Mouse (Mus musculus) liver, embryonic 16.5 days (tissue): Measurements from ENCODE around the gene Unk. TPM values are rescaled to one million over a fixed set of nuclear protein-coding genes. Genes with fewer than 3 reads are reported as not detected.
"Not testable (repeated sequence)": the region's sequence is repeated elsewhere in the genome, so short reads cannot be mapped to it uniquely, and the experiment has no call there.

Experiments
- ATAC-seq: fragments of 200-750 bp; cut with Nextera tagmentation; 2 replicates; pipeline ENCODE4 v1.8.0; 2017; ENCODE audit warnings: low read depth, mild to moderate bottlenecking, moderate number of reproducible peaks, moderate library complexity
- H3K27ac ChIP-seq: fragments of 300-500 bp; sonication (generic); 2 replicates; pipeline ENCODE4 v1.5.1; 2014; ENCODE audit warnings: mild to moderate bottlenecking, low read length
- H3K27me3 ChIP-seq: fragments of 300-500 bp; sonication (generic); 2 replicates; pipeline ENCODE4 v1.6.1; 2014; ENCODE audit warnings: low read depth, low read length, mixed read lengths; ENCODE audit not compliant: control insufficient read depth, insufficient read depth
- H3K36me3 ChIP-seq: fragments of 300-500 bp; sonication (generic); 2 replicates; pipeline ENCODE4 v1.6.1; 2014; ENCODE audit warnings: mild to moderate bottlenecking; ENCODE audit not compliant: control insufficient read depth, insufficient read depth
- H3K4me1 ChIP-seq: fragments of 300-500 bp; sonication (generic); 2 replicates; pipeline ENCODE4 v1.6.1; 2014; ENCODE audit warnings: low read depth, low read length, mixed read lengths; ENCODE audit not compliant: control insufficient read depth
- H3K4me2 ChIP-seq: fragments of 300-500 bp; sonication (generic); 2 replicates; pipeline ENCODE4 v1.6.1; 2014; ENCODE audit warnings: low read depth, low read length, mixed read lengths
- H3K4me3 ChIP-seq: fragments of 300-500 bp; sonication (generic); 2 replicates; pipeline ENCODE4 v1.5.1; 2014; ENCODE audit warnings: low read depth, mild to moderate bottlenecking, low read length
- H3K9ac ChIP-seq: fragments of 300-500 bp; sonication (generic); 2 replicates; pipeline ENCODE4 v1.6.1; 2014; ENCODE audit warnings: low read depth, low read length
- H3K9me3 ChIP-seq: fragments of 300-500 bp; sonication (generic); replicated peaks from 2 replicates; pipeline ENCODE4 v1.6.1; 2016; ENCODE audit warnings: low read length; ENCODE audit not compliant: control insufficient read depth
- WGBS: fragments of 180-500 bp; shearing (Covaris S2); extraction: QIAGEN DNeasy Blood & Tissue Kit; methylation state at CpG from one replicate; pipeline ENCODE4 v1.1.7; 2014; ENCODE audit not compliant: insufficient replicate concordance; 5-methylcytosine and 5-hydroxymethylcytosine counted together
- polyA plus RNA-seq: library from polyadenylated mRNA; unstranded; fragments of >200 nt; fragmentation: Nextera tagmentation; extraction: Ambion mirVana; gene quantifications from 2 replicates; pipeline ENCODE4 v1.2.1, GENCODE M21; 2015

Gene Unk
- polyA plus RNA-seq, 1 experiment from 2014 or later, result 10.8 TPM

GRCm38 (mm10) chr11:116087194-116088130 is 57.3 kb downstream of the Unk start:
- Histone ChIP-seq H3K4me1 (peaks cover 43% of the 10 kb centered on the region), H3K9me3 (no peaks in the 10 kb centered on the region), H3K9ac (peak overlapping the region; percentile 77), H3K4me3 (peak overlapping the region; percentile 65), H3K27me3 (no peaks in the 10 kb centered on the region), H3K4me2 (peak overlapping the region; percentile 87), H3K36me3 (peaks cover 11% of the 10 kb centered on the region), H3K27ac (peak overlapping the region; percentile 77)
- 1% methylated on average over 31 of the region's 31 CpGs for WGBS
- ATAC-seq, result peak; percentile 70

GRCm38 (mm10) chr11:116088188-116088587 is 58.1 kb downstream of the Unk start:
- peak overlapping the region; percentile 77 for H3K27ac ChIP-seq
- peak overlapping the region; percentile 87 for H3K4me2 ChIP-seq
- peaks cover 43% of the 10 kb centered on the region for H3K4me1 ChIP-seq
- H3K9ac ChIP-seq, result peak overlapping the region; percentile 30; the same call in 1 of the 2 replicates
- peaks cover 6% of the 10 kb centered on the region for H3K36me3 ChIP-seq
- H3K9me3 ChIP-seq, result no peaks in the 10 kb centered on the region
- H3K27me3 ChIP-seq, result no peaks in the 10 kb centered on the region
- ATAC-seq, result peak; percentile 5; the same call in 1 of the 2 replicates
- no peak overlapping the region; the same call in 1 of the 2 replicates for H3K4me3 ChIP-seq
- WGBS, result 42% methylated on average over 8 of the region's 8 CpGs

GRCm38 (mm10) chr11:116088741-116089394 is 58.7 kb downstream of the Unk start:
- ATAC-seq, result no peak
- no peak overlapping the region for H3K9ac ChIP-seq

DNA sequence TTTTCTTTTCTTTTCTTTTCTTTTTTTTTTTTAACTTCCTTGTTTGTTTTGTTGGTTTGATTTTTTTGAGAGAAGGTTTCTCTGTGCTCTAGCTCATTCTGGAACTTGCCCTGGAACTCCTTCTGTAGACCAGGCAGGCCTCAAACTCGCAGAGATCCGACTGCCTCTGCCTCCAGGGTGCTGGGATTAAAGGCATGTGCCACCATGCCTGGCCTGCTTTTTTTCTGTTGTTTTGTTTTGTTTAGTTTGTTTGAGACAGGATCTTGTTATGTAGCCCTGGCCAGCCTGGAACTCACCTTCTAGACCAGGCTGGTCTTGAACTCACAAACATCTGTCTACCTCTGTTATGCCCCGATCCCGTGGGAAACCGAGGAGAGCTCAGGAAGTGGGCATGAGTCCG is 59.4 kb downstream of the Unk start:
- Histone ChIP-seq H3K9me3 (no peaks in the 10 kb centered on the region), H3K4me3 (no peak overlapping the region), H3K36me3 (no peaks in the 10 kb centered on the region), H3K27ac (no peak overlapping the region), H3K9ac (no peak overlapping the region), H3K4me2 (no peak overlapping the region), H3K4me1 (peaks cover 39% of the 10 kb centered on the region), H3K27me3 (no peaks in the 10 kb centered on the region)
- no peak for ATAC-seq
- 78% methylated on average over 6 of the region's 6 CpGs for whole genome bisulfite sequencing

More at GRCm38 (mm10) chr11:116088741-116089394, 58.7 kb downstream of the Unk start:
- no peaks in the 10 kb centered on the region for H3K9me3 ChIP-seq
- H3K27ac ChIP-seq, result peak overlapping the region; percentile 65
- no peaks in the 10 kb centered on the region for H3K36me3 ChIP-seq
- H3K4me1 ChIP-seq, result peaks cover 43% of the 10 kb centered on the region
- no peak overlapping the region for H3K4me2 ChIP-seq
- 30% methylated on average over 11 of the region's 11 CpGs for WGBS
- H3K4me3 ChIP-seq, result no peak overlapping the region
- H3K27me3 ChIP-seq, result no peaks in the 10 kb centered on the region

DNA sequence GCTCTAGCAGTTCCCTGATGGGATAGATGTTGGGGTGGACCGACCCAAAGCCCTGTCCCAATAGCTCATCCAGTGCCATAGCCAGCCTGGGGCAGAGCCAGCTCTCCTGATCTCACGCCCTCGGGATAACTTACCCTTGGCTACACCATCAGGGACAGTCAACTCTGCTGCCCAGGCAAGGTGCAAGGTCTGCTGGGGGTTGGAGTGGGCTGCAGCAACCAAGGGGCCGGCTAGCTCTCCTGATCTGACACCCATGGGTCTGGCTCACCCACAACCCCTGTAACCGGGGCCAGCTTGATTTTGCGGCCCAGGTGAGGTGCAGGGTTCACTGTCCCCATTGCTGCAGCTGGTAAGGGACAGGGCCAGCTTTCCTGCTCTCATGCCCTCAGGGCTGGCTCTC is 61.5 kb downstream of the Unk start:
- peaks cover 23% of the 10 kb centered on the region for H3K4me1 ChIP-seq
- no peaks in the 10 kb centered on the region for H3K27me3 ChIP-seq
- 68% methylated on average over 6 of the region's 6 CpGs for WGBS
- ATAC-seq, result no peak
- no peaks in the 10 kb centered on the region for H3K36me3 ChIP-seq
- H3K9me3 ChIP-seq, result no peaks in the 10 kb centered on the region; the same call in 1 of the 2 replicates
- H3K9ac ChIP-seq, result no peak overlapping the region
- H3K4me3 ChIP-seq, result no peak overlapping the region
- no peak overlapping the region for H3K27ac ChIP-seq
- no peak overlapping the region for H3K4me2 ChIP-seq

DNA sequence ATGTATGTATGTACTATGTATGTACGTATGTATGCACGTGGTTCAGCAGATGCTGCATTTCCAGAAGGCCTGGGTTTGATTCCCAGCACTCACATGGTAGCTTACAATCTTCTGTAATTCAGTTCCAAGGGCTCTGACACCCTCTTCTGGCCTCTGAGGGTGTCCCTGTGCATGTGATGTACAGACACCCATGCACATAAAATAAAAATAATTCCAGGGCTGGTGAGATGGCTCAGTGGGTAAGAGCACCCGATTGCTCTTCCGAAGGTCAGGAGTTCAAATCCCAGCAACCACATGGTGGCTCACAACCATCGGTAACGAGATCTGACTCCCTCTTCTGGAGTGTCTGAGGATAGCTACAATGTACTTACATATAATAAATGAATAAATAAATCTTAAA is 62.8 kb downstream of the Unk start:
- not testable (repeated sequence) for H3K4me2 ChIP-seq, H3K27ac ChIP-seq, H3K36me3 ChIP-seq, H3K4me3 ChIP-seq, ATAC-seq, H3K27me3 ChIP-seq, H3K9ac ChIP-seq, H3K9me3 ChIP-seq
- peaks cover 18% of the 10 kb centered on the region for H3K4me1 ChIP-seq
- 75% methylated on average over 6 of the region's 6 CpGs for WGBS

DNA sequence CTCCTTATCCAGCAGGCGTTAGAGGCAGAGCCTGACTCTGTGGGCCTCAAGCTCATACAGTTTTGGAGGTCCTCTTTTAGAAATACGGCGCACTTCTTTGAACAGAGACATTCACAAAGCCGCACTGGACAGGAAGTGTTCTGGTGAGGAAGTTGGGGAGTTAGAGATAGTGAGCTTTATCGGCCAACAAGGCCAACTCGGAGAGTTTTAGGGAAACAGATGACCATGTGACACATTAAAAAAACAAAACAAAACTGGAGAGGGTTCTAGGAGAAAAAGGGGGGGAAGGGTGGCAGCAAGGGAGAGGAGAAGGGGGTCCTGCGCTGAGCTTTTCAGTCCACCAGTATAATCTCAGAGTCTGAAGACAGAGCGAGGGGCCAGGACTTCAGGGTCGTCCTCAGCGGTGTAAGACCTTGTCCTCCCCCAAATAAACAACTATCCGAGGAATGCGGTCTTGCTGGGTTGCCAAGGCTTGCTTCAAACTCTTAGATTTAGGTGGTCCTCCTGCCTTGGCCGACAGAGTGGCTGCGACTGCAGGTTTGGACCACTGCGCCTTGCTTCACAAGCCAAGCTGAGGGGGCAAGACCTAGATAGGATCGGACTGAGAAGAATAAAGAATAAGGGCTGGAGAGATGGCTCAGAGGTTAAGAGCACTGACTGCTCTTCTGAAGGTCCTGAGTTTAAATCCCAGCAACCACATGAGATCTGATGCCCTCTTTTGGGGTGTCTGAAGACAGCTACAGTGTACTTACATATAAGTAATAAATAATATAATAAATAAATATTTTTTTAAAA is 63.8 kb downstream of the Unk start:
- no peaks in the 10 kb centered on the region for H3K36me3 ChIP-seq
- no peak overlapping the region for H3K4me3 ChIP-seq
- 0 out of 2 replicates have a peak, but pooled peaks have one; percentile 37 for ATAC-seq
- no peaks in the 10 kb centered on the region for H3K27me3 ChIP-seq
- WGBS, result 11% methylated on average over 16 of the region's 16 CpGs
- H3K4me2 ChIP-seq, result peak overlapping the region; percentile 10; the same call in 1 of the 2 replicates
- H3K27ac ChIP-seq, result peak overlapping the region; percentile 16; the same call in 1 of the 2 replicates
- H3K9me3 ChIP-seq, result no peaks in the 10 kb centered on the region; the same call in 1 of the 2 replicates
- 0 out of 2 replicates have a peak overlapping the region, but pooled peaks have one; percentile 3 for H3K9ac ChIP-seq
- H3K4me1 ChIP-seq, result peaks cover 9% of the 10 kb centered on the region

DNA sequence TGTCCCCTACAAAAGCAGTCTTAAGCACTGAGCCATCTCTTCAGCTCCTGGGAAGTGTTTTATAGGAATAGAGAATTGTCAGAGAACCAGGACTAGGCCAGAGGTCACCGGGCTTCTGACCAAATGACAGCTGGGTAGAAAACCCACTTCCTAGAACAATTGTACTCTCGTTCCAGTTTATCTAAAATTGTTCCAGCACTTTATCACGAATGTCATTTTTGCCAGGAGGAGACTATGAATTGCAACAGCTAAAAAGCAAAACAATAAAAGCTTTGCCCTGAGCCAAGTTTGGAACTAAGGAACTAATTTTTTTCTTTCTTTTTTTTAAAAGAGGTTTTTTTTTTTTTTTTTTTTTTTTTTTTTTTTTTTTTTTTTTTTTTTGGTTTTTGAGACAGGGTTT is 65.5 kb downstream of the Unk start:
- H3K9me3 ChIP-seq, result no peaks in the 10 kb centered on the region; the same call in 1 of the 2 replicates
- no peak overlapping the region for H3K4me3 ChIP-seq
- no peaks in the 10 kb centered on the region for H3K36me3 ChIP-seq
- H3K27ac ChIP-seq, result no peak overlapping the region
- no peaks in the 10 kb centered on the region for H3K27me3 ChIP-seq
- 14% methylated on average over 3 of the region's 3 CpGs for WGBS
- H3K9ac ChIP-seq, result no peak overlapping the region
- H3K4me1 ChIP-seq, result peaks cover 25% of the 10 kb centered on the region
- no peak overlapping the region for H3K4me2 ChIP-seq
- no peak for ATAC-seq
